Mouse (Mus musculus): ENCODE data around the gene Gm7298.
"Not testable (repeated sequence)": the region's sequence is repeated elsewhere in the genome, so short reads cannot be mapped to it uniquely, and the experiment has no call there.

Gene Gm7298

DNA sequence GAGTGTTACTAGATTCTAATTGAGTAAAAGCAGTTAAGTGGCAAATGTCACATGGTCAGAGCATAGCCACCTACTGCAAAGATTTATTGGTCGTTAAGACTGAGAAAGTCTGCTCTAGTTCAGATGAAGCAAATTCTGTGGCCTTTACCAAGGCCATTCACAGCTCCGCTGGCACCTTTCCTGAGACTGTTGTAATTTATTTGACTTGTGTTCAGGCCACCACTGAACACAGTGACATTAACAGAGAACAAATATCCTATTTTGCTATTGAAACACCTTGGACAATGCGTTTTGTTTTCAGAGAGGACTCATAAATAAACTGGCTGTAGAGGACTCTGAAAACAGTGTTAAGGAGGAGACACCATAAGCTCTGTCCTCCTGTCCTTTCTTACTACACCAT, at the start of gene Gm7298:
Gene Gm7298, plus strand, starts transcription at position 301 of the 400 bp plus-strand sequence.
- no peak for DNase-seq (ENCODE audit: low read depth, low spot score)

DNA sequence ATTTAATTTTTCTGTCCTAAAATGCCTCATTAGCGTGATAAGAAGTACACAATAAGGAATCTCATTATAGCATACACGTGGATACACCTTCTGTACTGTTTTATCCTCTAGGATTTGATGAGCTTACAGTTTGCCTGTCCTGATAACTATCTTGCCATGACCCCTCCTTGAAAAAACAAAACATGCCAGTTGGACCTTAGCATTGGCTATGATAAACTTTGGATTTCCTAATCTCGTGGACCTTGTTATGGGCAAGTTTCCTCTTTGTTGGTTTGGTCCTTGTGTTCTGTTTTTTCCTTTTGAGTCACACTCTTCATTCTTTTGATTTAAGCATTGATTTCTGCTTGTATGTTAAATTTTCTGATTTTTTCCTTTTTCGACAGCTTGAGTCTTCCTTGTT, 95.3 kb downstream of the Gm7298 start:
- DNase-seq (ENCODE audit: low read depth, low spot score), result no peak

DNA sequence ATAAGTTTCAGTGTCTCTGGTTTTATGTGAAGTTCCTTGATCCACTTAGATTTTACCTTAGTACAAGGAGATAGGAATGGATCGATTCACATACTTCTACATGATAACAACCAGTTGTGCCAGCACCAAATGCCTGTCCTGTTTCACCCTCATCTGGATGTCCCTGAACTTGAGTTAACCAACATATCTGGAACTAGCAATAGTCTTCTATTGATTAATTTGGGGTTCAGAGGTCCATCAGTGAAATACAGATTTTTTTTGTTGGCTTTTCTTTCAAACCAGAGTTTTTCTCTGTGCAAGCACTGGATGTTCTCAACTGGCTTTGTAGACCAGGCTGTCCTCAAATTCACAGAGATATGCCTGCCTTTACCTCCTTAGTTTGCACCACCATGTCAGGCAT, 103.6 kb downstream of the Gm7298 start:
- DNase-seq (ENCODE audit: low read depth, low spot score), result no peak

DNA sequence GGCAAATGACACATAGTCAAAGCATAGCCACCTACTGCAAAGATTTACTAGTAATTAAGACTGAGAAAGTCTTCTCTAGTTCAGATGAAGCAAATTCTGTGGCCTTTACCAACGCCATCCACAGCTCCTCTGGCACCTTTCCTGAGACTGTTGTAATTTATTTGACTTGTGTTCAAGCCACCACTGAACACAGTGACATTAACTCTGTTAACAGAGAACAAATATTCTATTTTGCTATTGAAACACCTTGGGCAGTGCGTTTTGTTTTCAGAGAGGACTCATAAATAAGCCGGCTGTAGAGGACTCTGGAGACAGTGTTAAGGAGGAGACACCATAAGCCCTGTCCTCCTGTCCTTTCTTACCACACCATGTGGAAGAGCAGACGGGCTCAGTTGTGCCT, 105.5 kb downstream of the Gm7298 start, which contains the start of gene Mug1:
Gene Mug1, plus strand, starts transcription at position 271 of the 400 bp plus-strand sequence.
- not testable (repeated sequence) for DNase-seq (ENCODE audit: low read depth, low spot score)

All from retina, adult 2 months (tissue).